In the genomic region with DNA sequence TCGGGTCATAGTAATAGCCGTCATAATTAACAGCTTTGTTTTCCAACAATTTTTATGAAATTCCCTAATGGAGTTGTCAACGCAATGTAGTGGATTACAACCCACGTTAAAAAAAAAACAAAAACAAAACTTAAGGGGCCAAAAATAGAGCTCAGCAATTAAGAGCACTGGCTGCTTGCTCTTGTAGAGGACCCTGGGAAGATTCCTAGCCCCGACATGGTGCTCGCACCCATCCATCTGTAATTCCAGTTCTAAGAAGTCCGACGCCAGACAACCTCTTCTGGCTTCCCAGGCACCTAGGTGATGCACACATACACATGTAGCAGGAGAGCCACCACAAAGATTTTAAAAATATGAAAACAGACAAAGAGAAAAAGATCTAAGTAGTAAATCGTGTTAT, we compare ENCODE assay signal across 8 mouse cellular contexts. TPM values are rescaled to one million over a fixed set of nuclear protein-coding genes. Genes with fewer than 3 reads are reported as not detected.
DNase-seq lines count a peak whose midpoint lies in the region; ATAC-seq and TF ChIP-seq lines count a peak whose summit lies in the region.

No protein-coding gene starts in this region.

- intact Hi-C loops in heart, postnatal 25 days (cut with DNase I): no loop called here

- H3K36me3 ChIP-seq in heart, embryonic 12.5 days: peaks cover 22% of the 10 kb centered on the region
- H3K36me3 ChIP-seq in E14TG2a.4 (ENCODE audit: insufficient read depth, low read length): peaks cover 60% of the 10 kb centered on the region
- peaks cover 21% of the 10 kb centered on the region for H3K36me3 ChIP-seq in forebrain, embryonic 14.5 days (ENCODE audit: control insufficient read depth, insufficient read depth, low read length)
- peaks cover 20% of the 10 kb centered on the region for H3K36me3 ChIP-seq in liver, embryonic 15.5 days (replicated peaks)

- peak overlapping the region; percentile 69 for H3K4me3 ChIP-seq in heart, embryonic 12.5 days
- H3K4me3 ChIP-seq in E14TG2a.4 (replicated peaks; ENCODE audit: low read length): peak overlapping the region; percentile 87
- peak overlapping the region; percentile 55 for H3K4me3 ChIP-seq in forebrain, embryonic 14.5 days (ENCODE audit: low read depth, low read length)
- peak overlapping the region; percentile 75 for H3K4me3 ChIP-seq in liver, embryonic 15.5 days (replicated peaks)

- ATAC-seq in heart, embryonic 12.5 days (ENCODE audit: insufficient number of reproducible peaks, low FRiP score): no peak
- no peak; the same call in 1 of the 2 replicates for ATAC-seq in forebrain, embryonic 14.5 days
- ATAC-seq in liver, embryonic 15.5 days (ENCODE audit: insufficient read depth): no peak

- no peak for DNase-seq in heart, postnatal 25 days (ENCODE audit: low spot score)
- no peak for DNase-seq in forebrain, embryonic 14.5 days (ENCODE audit: low spot score)
- DNase-seq in adrenal gland, postnatal 25 days: no peak
- no peak for DNase-seq in right cerebral cortex, postnatal 36 days (ENCODE audit: low spot score in 2 of 2)
- no peak for DNase-seq in spleen, postnatal 36 days (ENCODE audit: low spot score in 2 of 2)

- peak overlapping the region; percentile 92 for H3K27ac ChIP-seq in heart, embryonic 12.5 days (ENCODE audit: poor library complexity, severe bottlenecking)
- H3K27ac ChIP-seq in forebrain, embryonic 14.5 days (ENCODE audit: low read depth, low read length): no peak overlapping the region; the same call in 1 of the 2 replicates
- H3K27ac ChIP-seq in liver, embryonic 15.5 days (replicated peaks): peak overlapping the region; percentile 90

- peak overlapping the region; percentile 82 for H3K4me2 ChIP-seq in heart, embryonic 12.5 days
- peak overlapping the region; percentile 59 for H3K4me2 ChIP-seq in forebrain, embryonic 14.5 days (ENCODE audit: low read length)
- peak overlapping the region; percentile 79 for H3K4me2 ChIP-seq in liver, embryonic 15.5 days

- no peaks in the 10 kb centered on the region for H3K27me3 ChIP-seq in heart, embryonic 12.5 days (replicated peaks)
- H3K27me3 ChIP-seq in E14TG2a.4 (ENCODE audit: insufficient read depth, low read length): no peaks in the 10 kb centered on the region
- H3K27me3 ChIP-seq in forebrain, embryonic 14.5 days (replicated peaks; ENCODE audit: control insufficient read depth, insufficient read depth, low read length): no peaks in the 10 kb centered on the region
- no peaks in the 10 kb centered on the region for H3K27me3 ChIP-seq in liver, embryonic 15.5 days

- no peak for TF ChIP-seq CTCF in E14TG2a.4 (conservative IDR thresholded peaks at IDR 0.05; ENCODE audit: low read length)

- WGBS in heart, embryonic 12.5 days: 19% methylated on average over 9 of the region's 9 CpGs
- 20% methylated on average over 9 of the region's 9 CpGs for WGBS in forebrain, embryonic 14.5 days
- 18% methylated on average over 9 of the region's 9 CpGs for WGBS in liver, embryonic 15.5 days (ENCODE audit: insufficient replicate concordance)

- H3K4me1 ChIP-seq in heart, embryonic 12.5 days (replicated peaks): peaks cover 19% of the 10 kb centered on the region
- H3K4me1 ChIP-seq in E14TG2a.4 (replicated peaks; ENCODE audit: low read depth, low read length): peaks cover 51% of the 10 kb centered on the region
- peaks cover 3% of the 10 kb centered on the region; the same call in 1 of the 2 replicates for H3K4me1 ChIP-seq in forebrain, embryonic 14.5 days (ENCODE audit: control insufficient read depth, insufficient read depth, low read length)
- H3K4me1 ChIP-seq in liver, embryonic 15.5 days (replicated peaks): peaks cover 34% of the 10 kb centered on the region

- H3K9ac ChIP-seq in heart, embryonic 12.5 days: peak overlapping the region; percentile 51; the same call in 1 of the 2 replicates
- peak overlapping the region; percentile 75 for H3K9ac ChIP-seq in forebrain, embryonic 14.5 days (ENCODE audit: low read length)
- H3K9ac ChIP-seq in liver, embryonic 15.5 days: peak overlapping the region; percentile 63; the same call in 1 of the 2 replicates

- no peaks in the 10 kb centered on the region for H3K9me3 ChIP-seq in heart, embryonic 12.5 days (replicated peaks)
- no peaks in the 10 kb centered on the region for H3K9me3 ChIP-seq in E14TG2a.4 (ENCODE audit: low read length)
- no peaks in the 10 kb centered on the region for H3K9me3 ChIP-seq in forebrain, embryonic 14.5 days (replicated peaks; ENCODE audit: control insufficient read depth, low read length)
- H3K9me3 ChIP-seq in liver, embryonic 15.5 days (replicated peaks): no peaks in the 10 kb centered on the region

RNA-seq across cellular contexts. Expression of gene Itfg2, which starts 0.3 kb away (rescaled TPM):
- 28.4 and 29.1 TPM in 2 replicates for polyA plus RNA-seq in heart, embryonic 12.5 days (2016; fragmentation: Nextera tagmentation; extraction: Ambion mirVana)
- 10 to 100 TPM; 17.1 to 18.8 TPM for total RNA-seq in heart, postnatal 25 days (2021)
- 28.0 and 32.1 TPM in 2 replicates for polyA plus RNA-seq in forebrain, embryonic 14.5 days (2014; fragmentation: Nextera tagmentation; extraction: Ambion mirVana)
- polyA plus RNA-seq in liver, embryonic 15.5 days (2015; fragmentation: Nextera tagmentation; extraction: Ambion mirVana): 12.1 and 13.9 TPM in 2 replicates
- total RNA-seq in adrenal gland, postnatal 25 days (2021): 27.5 and 35.6 TPM in 2 replicates

RNA-seq across cellular contexts. Expression of gene Fkbp4, which starts 13.4 kb away (rescaled TPM):
- polyA plus RNA-seq in heart, embryonic 12.5 days (2016; fragmentation: Nextera tagmentation; extraction: Ambion mirVana): 295 and 296 TPM in 2 replicates
- total RNA-seq in heart, postnatal 25 days (2021): 100 to 1,000 TPM; 368 to 372 TPM
- polyA plus RNA-seq in forebrain, embryonic 14.5 days (2014; fragmentation: Nextera tagmentation; extraction: Ambion mirVana): 366 and 400 TPM in 2 replicates
- 188 and 192 TPM in 2 replicates for polyA plus RNA-seq in liver, embryonic 15.5 days (2015; fragmentation: Nextera tagmentation; extraction: Ambion mirVana)
- total RNA-seq in adrenal gland, postnatal 25 days (2021): 205 and 245 TPM in 2 replicates

RNA-seq across cellular contexts. Expression of gene Nrip2, which starts 25.9 kb away (rescaled TPM):
- polyA plus RNA-seq in heart, embryonic 12.5 days (2016; fragmentation: Nextera tagmentation; extraction: Ambion mirVana): 1.6 and 2.5 TPM in 2 replicates
- 1 to 10 TPM; 1.1 to 2.4 TPM for total RNA-seq in heart, postnatal 25 days (2021)
- 4.7 TPM in 2 replicates for polyA plus RNA-seq in forebrain, embryonic 14.5 days (2014; fragmentation: Nextera tagmentation; extraction: Ambion mirVana)
- polyA plus RNA-seq in liver, embryonic 15.5 days (2015; fragmentation: Nextera tagmentation; extraction: Ambion mirVana): 2.1 and 2.6 TPM in 2 replicates
- 3.0 and 4.1 TPM in 2 replicates for total RNA-seq in adrenal gland, postnatal 25 days (2021)

RNA-seq across cellular contexts. Expression of gene Gm44596, which starts 49.7 kb away (rescaled TPM):
- not detected in 2 replicates for polyA plus RNA-seq in heart, embryonic 12.5 days (2016; fragmentation: Nextera tagmentation; extraction: Ambion mirVana)
- not detected for total RNA-seq in heart, postnatal 25 days (2021)
- not detected in 2 replicates for polyA plus RNA-seq in forebrain, embryonic 14.5 days (2014; fragmentation: Nextera tagmentation; extraction: Ambion mirVana)
- polyA plus RNA-seq in liver, embryonic 15.5 days (2015; fragmentation: Nextera tagmentation; extraction: Ambion mirVana): not detected in 2 replicates
- total RNA-seq in adrenal gland, postnatal 25 days (2021): not detected in 2 replicates

RNA-seq across cellular contexts. Expression of gene Tex52, which starts 49.8 kb away (rescaled TPM):
- 0.19 and 0.21 TPM in 2 replicates for polyA plus RNA-seq in heart, embryonic 12.5 days (2016; fragmentation: Nextera tagmentation; extraction: Ambion mirVana)
- total RNA-seq in heart, postnatal 25 days (2021): not detected
- 0.32 and 0.61 TPM in 2 replicates for polyA plus RNA-seq in forebrain, embryonic 14.5 days (2014; fragmentation: Nextera tagmentation; extraction: Ambion mirVana)
- polyA plus RNA-seq in liver, embryonic 15.5 days (2015; fragmentation: Nextera tagmentation; extraction: Ambion mirVana): 0.06 TPM in 1 of 2 replicates, not detected in the other
- not detected in 2 replicates for total RNA-seq in adrenal gland, postnatal 25 days (2021)
